Mouse (Mus musculus) embryonic stem cell, embryonic (primary cell): Measurements from ENCODE around the gene Gpatch8.

ENCODE experiments used
- CTCF ChIA-PET, 4 experiments: fragments of 300-600 bp in 2 of 4; fragments of 350-600 bp in 2 of 4; sonication (Branson Sonifier 250); formaldehyde crosslinking; loops; one replicate each; lab custom pipeline; 2022; ENCODE audit warnings: inconsistent platforms in 2 of 4; lab: Charles Lee
- POLR2A ChIA-PET, 4 experiments: fragments of 300-600 bp in 2 of 4; fragments of 350-600 bp in 2 of 4; sonication (Branson Sonifier 250); formaldehyde crosslinking; loops; one replicate each; lab custom pipeline; 2022; ENCODE audit warnings: antibody characterized with exemption in 4 of 4, inconsistent platforms in 1 of 4; lab: Charles Lee

The Gpatch8 gene

DNA sequence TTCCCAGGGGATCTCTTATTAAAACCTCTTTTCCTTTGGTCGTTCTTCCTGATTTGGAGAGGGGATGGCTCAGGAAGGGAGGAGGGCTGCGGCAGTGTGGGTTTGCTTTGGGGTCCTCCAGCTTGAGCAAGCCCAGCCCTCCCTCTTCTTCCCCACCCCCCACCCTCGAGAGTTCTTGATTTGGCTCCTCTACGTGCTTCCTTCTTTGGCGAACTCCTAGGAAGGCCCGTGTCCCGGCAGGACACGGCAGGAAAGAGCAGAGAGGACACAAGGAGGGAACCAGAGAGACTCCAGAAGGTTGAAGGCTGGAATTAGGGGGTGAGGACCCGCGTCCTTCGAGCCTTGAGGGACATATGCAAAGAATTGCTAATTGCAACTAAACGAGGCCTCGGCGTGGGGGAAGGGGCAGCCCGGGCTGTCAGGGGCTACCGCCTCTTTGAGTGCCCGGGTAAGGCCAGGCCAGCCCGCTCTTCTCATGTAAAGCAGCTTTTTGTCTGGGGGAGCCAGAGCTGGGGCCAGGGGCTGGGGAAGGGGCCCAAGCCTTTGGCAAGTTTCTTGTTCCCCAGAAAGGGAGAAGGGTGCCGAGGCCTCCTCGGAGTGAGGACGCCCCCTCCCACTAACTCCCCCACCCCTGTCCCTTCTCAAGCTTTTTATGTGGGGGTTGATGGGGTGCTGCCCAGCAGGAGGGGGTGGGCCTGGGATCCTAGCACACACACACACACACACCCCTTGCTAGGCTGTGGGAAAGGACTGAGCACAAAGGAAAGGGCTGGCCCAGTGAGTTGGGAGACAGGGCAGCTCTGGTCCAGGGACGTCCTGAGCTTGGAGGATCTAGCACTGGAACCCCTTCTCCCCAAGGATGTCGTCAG lies 23.2 kb upstream of the Gpatch8 start, which contains the start of gene Gm11627:
Gm11627 (minus strand) TSS at position 297 of the 869 bp plus-strand sequence.
- ChIA-PET POLR2A (interaction anchor here (0.5 to 3.7 kb wide), 26 partner anchors 9 to 1539 kb away, joined by 3 to 23 read pairs (median 3); partner anchors contain the start of genes Fzd2 (in 3 of the 4), Gpatch8 (in 1 of the 4) and Slc25a39 (in 1 of the 4)), CTCF (interaction anchor here in 2 of 4 experiments (0.6 to 3.5 kb wide), 13 partner anchors 9 to 620 kb away, joined by 3 to 23 read pairs (median 4); partner anchors contain the start of genes Ccdc43 (in 1 of the 2) and Gpatch8 (in 1 of the 2))

DNA sequence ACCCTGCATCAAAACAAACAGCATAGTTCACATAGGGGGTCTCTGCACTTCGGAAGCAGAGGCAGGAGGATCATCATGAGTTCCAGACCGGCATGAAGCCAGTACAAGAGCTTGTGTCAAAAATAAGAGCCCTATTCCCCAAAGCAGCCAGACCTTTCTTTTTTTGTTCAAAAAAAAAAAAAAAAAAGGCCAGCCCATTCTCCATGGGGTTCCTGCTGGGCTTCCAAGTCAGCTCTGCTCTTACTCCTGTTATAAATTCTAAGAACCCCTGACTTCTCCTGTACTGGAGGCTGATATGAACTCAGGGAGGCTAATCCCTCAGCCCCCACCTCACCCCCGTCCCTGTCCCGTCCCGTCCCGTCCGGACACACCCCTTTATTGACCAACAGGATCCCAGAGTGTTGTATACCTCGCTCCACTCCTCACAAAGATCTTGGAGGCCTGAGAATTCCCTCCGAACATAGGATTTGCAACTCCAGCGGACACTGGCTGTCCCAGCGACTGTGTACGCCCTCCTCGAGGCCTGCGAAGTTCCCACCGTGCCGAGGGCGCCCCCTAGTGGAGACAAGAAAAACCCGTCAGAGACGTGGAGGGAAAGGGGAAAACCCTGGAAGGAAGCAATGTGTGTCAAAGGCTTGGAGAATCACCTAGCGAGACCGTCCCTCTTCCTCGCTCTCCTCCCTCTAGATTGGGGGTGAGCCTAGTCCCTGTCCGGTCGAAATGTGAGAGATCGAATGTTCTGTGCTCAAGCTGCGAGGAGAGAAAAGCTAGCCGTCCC lies 22.3 kb upstream of the Gpatch8 start:
- ChIA-PET POLR2A (interaction anchor here (0.5 to 3.7 kb wide), 27 partner anchors 8 to 638 kb away, joined by 3 to 23 read pairs (median 4); partner anchors contain the start of genes Fzd2 (in 2 of the 4), Gpatch8 (in 1 of the 4) and Slc25a39 (in 1 of the 4)), CTCF (interaction anchor here (0.6 to 3.5 kb wide), 18 partner anchors 9 to 242 kb away, joined by 3 to 23 read pairs (median 4); partner anchors contain the start of genes Ccdc43 (in 1 of the 4) and Gpatch8 (in 1 of the 4))

DNA sequence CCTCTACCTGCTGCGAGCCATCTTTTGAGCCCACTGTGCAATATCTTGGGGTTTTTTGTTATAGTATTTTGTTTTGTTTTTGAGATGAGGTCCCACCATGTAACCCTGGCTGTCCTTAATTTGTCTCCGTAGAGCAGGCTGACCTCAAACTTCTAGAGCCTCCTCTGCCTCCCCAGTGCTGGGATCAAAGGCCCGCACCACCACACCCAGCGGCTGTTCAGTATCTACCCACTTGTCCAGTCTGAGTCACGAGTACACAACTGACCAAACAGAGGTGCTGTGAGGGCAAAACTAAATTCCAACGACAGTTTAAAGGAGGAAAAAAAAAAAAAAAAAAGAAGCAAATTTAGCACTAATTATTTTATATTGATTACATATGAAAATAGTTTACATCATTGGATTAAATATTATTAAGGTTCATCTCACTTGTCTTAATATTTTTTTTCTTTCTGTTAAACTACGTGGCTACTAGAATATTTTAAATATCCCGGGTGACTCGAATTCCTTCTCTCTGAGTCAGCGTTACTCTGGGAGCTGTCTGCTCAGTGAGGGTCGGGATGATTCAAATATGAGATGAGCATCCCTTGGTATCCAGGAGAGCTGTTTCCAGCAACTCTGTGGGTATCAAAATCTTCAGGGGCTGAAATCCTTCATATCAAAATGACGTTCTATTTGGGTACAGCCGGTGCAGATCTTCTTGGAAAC lies 20.0 kb upstream of the Gpatch8 start:
- ChIA-PET CTCF (interaction anchor here in 2 of 4 experiments (0.6 to 1.8 kb wide), 2 partner anchors 10 to 24 kb away, joined by 3 to 8 read pairs; no protein-coding TSS in a partner anchor), POLR2A (interaction anchor here in 2 of 4 experiments (1.3 to 2.0 kb wide), 5 partner anchors 10 to 89 kb away, joined by 4 to 11 read pairs (median 5); partner anchors contain the start of gene Gpatch8 (in 1 of the 2))

DNA sequence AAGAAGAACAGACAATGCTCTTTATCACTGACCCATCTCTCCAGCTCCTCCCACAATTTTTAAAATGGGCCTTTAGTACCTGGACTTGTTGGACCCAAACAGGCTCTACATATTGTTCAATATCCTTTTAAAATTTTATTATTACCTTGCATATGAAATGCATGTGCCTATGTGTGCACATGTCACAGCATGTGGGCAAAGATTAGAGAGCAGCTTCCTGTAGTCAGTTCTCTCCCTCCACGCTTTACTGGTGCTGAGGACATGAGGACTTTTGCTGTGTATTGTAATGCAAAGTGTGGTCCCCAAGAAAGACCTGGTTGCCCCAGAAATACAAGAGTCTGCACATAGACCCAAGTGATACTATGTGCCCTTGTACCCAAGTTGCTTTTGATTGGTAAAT lies 18.8 kb upstream of the Gpatch8 start:
- ChIA-PET CTCF (no interaction called here), POLR2A (interaction anchor here in 1 of 4 experiments (0.7 to 1.4 kb wide), 2 partner anchors 12 to 115 kb away, joined by 3 to 7 read pairs; no protein-coding TSS in a partner anchor)

DNA sequence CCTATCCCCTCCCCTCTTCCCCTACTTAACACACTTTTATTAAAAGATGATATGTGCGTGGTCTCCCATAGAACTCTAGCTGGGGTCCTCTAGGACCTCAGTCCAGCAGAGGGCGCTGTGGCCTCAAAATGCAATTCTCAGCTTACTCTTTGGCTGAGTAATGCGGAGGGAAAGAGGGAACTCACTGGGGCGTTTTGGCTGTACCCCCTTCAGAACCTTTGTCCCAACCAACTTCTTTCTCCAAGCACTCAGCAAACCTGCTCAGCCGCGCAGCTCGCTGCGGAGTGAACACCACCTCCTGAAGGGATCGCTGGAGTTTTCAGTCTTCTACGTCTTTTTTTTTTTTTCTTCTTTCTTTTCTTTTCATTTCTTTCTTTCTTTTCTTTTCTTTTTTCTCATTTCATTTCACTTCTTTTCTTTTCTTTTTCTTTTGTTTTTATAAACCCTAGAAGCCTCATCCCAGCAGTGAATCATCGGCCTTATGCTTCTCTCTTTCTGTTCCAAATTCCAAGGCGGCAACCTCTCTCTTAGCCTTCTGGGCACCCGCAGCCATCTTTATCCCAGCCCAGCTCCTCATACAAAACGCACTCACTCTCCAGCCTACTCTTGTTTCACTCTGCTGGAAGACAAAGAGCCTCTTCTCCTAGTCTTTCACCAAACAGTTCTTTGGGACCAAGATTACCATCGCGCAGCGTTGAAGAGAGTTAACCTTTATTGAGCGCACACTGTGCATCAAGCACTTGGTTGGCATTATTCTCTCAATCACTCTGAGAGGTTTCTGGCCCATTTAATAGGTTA lies 16.9 kb upstream of the Gpatch8 start:
- ChIA-PET POLR2A (interaction anchor here (0.6 to 1.5 kb wide), 24 partner anchors 9 to 310 kb away, joined by 3 to 7 read pairs (median 3); partner anchors contain the start of gene Gpatch8 (in 1 of the 4)), CTCF (interaction anchor here (0.5 to 2.3 kb wide), 74 partner anchors 8 to 1274 kb away, joined by 3 to 27 read pairs (median 4); partner anchors contain the start of genes Fzd2 (in 2 of the 4), Fam171a2 (in 1 of the 4) and Gpatch8 (in 1 of the 4))

DNA sequence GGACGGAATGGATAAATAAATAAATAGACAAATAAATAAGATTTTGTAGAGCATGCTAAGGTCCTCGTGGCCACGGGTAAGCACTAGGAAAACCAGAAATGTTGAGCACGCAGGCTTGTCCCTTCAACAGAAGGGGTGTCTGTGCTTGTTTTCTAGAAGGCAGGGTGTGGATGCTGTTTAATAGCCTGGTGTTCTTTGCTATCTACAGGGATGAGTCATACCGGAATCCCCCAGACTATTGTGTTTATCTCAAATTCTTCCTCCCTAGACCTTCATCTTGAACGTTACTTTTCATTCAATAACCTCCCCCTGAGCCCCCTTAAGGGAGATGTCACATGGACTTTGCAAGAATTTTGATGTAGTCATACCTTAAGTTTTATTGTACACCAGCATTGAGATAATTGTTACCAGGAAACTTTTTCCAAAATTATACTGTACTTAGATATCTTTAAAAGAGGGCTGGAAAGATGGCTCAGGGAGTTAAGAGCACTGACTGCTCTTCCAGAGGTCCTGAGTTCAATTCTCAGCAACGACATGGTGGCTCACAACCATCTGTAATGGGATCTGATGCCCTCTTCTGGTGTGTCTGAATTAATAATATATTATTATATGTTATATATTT lies 12.7 kb upstream of the Gpatch8 start:
- POLR2A ChIA-PET: interaction anchor here in 1 of 4 experiments (0.8 to 1.2 kb wide), 3 partner anchors 9 to 121 kb away, joined by 3 to 7 read pairs (median 3); partner anchors contain the start of gene Fam171a2
- CTCF ChIA-PET: interaction anchor here in 2 of 4 experiments (0.5 to 1.8 kb wide), 4 partner anchors 25 to 138 kb away, joined by 3 to 6 read pairs (median 4); partner anchors contain the start of gene Grn (in 1 of the 2)

DNA sequence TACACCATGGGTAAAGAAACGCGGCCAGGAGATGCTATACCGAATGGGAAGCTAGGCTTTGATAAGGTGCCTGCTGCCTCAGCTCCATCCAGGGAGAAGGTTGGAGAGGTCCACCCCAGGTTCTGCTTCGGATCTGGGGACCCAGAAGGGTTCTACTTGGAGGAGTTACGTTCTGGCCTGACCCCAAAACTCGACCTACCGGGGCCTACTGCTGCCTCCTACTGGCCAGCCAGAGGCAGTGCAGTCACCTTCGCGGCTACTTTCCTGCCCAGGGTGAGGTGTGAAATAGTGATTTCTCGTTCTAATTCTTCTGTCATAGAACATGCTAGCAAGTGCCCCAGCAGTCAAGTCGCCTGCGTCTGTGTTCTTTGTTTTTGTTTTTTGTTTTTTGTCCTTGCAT lies 12.0 kb upstream of the Gpatch8 start:
- CTCF ChIA-PET: interaction anchor here in 3 of 4 experiments (0.5 to 1.8 kb wide), 12 partner anchors 10 to 565 kb away, joined by 3 to 6 read pairs (median 3); partner anchors contain the start of genes Fam171a2 (in 1 of the 3), Gm11627 (in 1 of the 3) and Grn (in 1 of the 3)

DNA sequence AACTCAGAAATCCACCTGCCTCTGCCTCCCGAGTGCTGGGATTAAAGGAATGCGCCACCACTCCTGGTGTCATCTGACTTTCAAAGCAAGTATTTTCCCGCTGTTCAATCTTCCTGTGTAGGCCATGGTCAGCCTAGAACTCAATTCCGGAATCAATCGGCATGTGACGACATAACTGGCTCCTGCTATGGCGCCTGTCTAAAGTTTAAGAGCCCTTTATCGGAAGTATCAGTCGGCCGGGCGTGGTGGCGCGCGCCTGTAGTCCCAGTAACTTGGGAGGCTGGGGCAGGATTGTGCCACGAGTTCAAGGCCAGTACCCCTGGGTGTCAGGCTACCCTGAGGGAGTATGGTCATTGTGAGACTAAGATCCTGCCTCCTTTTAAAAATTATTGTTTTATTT lies 11.5 kb upstream of the Gpatch8 start:
- POLR2A ChIA-PET: interaction anchor here in 3 of 4 experiments (0.7 to 1.6 kb wide), 10 partner anchors 10 to 275 kb away, joined by 3 to 8 read pairs (median 4); partner anchors contain the start of gene Gpatch8 (in 1 of the 3)
- CTCF ChIA-PET: interaction anchor here (0.6 to 1.8 kb wide), 12 partner anchors 10 to 137 kb away, joined by 3 to 6 read pairs (median 3); partner anchors contain the start of genes Fam171a2 (in 1 of the 4), Gm11627 (in 1 of the 4) and Grn (in 1 of the 4)

More for the DNA sequence above, 12.0 kb upstream of the Gpatch8 start:
- POLR2A ChIA-PET: interaction anchor here in 1 of 4 experiments (0.6 to 1.6 kb wide), 8 partner anchors 10 to 121 kb away, joined by 3 to 8 read pairs (median 4); partner anchors contain the start of genes Fam171a2 and Gpatch8

DNA sequence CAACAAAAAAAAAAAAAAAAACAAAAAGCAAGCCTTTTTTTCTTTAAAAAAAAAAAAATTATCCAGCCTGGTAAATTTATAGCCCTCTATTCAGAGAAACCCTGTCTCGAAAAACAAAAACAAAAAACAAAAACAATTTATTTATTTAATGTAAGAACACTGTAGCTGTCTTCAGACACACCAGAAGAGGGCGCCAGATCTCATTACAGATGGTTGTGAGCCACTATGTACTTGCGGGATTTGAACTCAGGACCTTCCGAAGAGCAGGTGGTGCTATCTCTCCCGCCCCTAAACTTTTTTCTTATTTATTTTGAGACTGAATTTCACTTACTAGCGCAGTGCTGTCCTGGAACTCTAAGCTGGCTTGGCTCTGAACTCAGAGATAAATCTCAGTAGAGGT lies 11.0 kb upstream of the Gpatch8 start:
- POLR2A ChIA-PET: interaction anchor here in 3 of 4 experiments (0.7 to 1.6 kb wide), 8 partner anchors 10 to 274 kb away, joined by 3 to 8 read pairs (median 4); partner anchors contain the start of gene Gpatch8 (in 1 of the 3)
- CTCF ChIA-PET: interaction anchor here in 3 of 4 experiments (0.6 to 1.8 kb wide), 9 partner anchors 15 to 137 kb away, joined by 3 to 6 read pairs (median 3); partner anchors contain the start of genes Fam171a2 (in 1 of the 3) and Grn (in 1 of the 3)

DNA sequence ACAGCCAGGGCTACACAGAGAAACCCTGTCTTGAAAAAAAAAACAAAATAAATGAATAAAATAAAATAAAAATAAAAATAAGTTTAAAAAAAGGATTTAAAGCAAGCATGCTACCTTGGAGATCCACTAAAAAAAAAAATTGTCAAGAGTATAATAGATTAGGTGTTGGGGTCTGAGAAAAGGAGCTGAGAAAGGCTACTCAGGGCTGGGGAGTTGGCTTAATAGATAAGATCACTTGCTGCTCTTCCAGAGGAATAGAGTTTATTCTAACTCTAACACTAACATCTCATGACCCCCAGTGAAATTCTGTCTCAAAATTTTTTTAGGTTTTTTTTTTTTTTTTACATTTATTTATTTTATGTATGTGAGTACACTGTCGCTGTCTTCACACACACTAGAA lies 10.1 kb upstream of the Gpatch8 start:
- POLR2A ChIA-PET: interaction anchor here (0.6 to 2.3 kb wide), 9 partner anchors 10 to 551 kb away, joined by 3 to 13 read pairs (median 3); partner anchors contain the start of genes Fzd2 (in 2 of the 4) and Gpatch8 (in 1 of the 4)
- CTCF ChIA-PET: interaction anchor here in 3 of 4 experiments (0.7 to 1.0 kb wide), 3 partner anchors 21 to 118 kb away, joined by 3 to 5 read pairs (median 4); no protein-coding TSS in a partner anchor

DNA sequence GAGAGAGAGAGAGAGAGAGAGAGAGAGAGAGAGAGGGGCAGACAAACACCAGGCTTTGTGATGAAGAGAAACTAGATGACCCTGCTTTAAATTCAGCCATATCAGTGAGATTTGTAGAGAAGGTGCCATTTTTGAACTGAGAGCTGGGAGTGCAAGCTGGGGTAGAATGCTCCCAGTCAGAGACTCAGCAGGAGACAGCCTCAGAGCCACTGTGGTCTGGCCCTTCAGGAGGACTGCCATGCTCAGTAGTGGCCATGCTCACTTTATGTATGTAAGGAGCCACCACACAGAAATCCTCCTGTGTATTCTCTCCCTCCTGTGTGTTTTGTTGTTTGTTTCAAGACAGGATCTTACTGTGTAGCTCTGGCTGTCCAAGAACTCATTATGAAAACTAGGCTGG lies 9.5 kb upstream of the Gpatch8 start:
- ChIA-PET CTCF (interaction anchor here in 2 of 4 experiments (0.7 to 1.0 kb wide), 3 partner anchors 22 to 154 kb away, joined by 4 to 5 read pairs (median 4); no protein-coding TSS in a partner anchor), POLR2A (interaction anchor here in 3 of 4 experiments (0.6 to 2.3 kb wide), 9 partner anchors 9 to 157 kb away, joined by 3 to 13 read pairs (median 3); partner anchors contain the start of genes Fzd2 (in 2 of the 3), Gm11627 (in 1 of the 3) and Gpatch8 (in 1 of the 3))

DNA sequence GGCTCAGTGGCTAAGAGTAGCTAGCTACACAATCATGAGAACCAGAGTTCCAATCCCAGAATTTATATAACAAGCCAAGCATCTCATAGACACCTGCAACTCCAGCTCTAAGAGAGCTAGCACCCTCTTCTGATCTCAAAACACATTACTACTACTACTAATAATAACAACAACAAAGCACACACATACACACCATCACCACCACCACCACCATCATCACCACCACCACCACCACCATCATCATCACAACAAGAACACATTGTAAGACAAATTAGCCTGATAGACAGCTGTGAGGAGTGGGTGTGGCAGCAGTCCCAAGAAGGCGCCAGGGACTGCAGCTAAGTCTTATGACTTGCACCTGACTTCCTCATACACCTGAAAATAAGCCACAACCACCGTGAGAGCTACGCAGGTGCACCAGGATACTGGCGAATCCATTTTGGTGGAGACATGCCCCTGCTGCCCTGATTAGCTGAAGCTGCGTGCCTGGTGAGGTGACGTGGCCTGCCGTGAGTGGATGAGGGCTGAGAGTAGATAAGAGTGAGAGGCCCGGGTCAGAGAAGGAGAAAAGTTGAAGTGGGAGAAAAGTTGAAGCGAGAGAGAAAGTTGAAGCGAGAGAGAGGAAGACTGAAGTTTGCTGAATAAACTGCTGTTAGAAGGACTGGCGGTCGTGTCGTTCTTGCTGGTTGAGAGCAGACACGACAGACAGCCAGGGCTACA lies 8.9 kb upstream of the Gpatch8 start:
- CTCF ChIA-PET: interaction anchor here (0.6 to 1.7 kb wide), 7 partner anchors 8 to 171 kb away, joined by 3 to 5 read pairs (median 4); no protein-coding TSS in a partner anchor
- POLR2A ChIA-PET: interaction anchor here in 3 of 4 experiments (0.6 to 2.3 kb wide), 13 partner anchors 8 to 637 kb away, joined by 3 to 13 read pairs (median 3); partner anchors contain the start of genes Gm11627 (in 1 of the 3) and Gpatch8 (in 1 of the 3)

DNA sequence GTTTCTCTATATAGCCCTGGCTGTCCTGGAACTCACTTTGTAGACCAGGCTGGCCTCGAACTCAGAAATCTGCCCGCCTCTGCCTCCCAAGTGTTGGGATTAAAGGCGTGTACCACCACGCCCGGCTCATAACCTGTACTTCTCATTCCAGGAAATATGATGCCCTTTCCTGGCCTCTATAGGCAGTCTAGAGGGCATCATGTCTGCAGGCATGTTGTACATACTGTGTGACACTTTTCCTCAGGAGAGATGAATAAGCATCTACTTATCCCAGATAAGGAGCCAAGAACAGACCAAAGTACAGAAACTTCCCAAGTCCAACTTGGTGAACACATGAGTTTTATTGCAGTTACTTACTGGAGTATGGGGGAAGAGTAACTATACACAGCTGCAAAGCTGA lies 2.5 kb upstream of the Gpatch8 start:
- ChIA-PET CTCF (interaction anchor here in 3 of 4 experiments (0.5 to 1.1 kb wide), 4 partner anchors 9 to 420 kb away, joined by 3 to 4 read pairs (median 4); no protein-coding TSS in a partner anchor), POLR2A (interaction anchor here in 1 of 4 experiments (0.7 to 2.6 kb wide), 6 partner anchors 10 to 165 kb away, joined by 3 to 10 read pairs (median 4); partner anchors contain the start of gene Slc25a39)
